In the genomic region with DNA sequence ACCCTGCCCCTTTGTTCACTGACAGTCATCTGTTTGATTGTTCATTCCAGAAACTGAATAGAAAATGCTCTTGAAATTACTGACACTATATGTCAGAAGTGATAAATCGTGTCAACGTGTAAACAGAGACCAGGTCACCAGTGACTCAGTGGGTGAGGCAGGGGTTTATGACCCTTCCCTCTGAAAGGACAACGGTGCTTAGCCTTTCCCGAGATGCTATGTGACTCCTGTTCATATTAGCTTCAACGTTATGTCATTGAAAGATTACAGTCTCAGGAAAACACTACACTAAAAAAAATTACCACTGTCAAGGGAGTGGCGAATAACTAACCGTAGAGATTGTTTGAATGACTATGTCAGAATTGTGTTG, we compare ENCODE assay signal across 19 mouse cellular contexts.
DNase-seq lines count a peak whose midpoint lies in the region; ATAC-seq lines count a peak whose summit lies in the region.
"Had no signal": no experiment of that assay in that cellular context is flagged by ENCODE, and none has a peak within 500 bp of the region (broad histone marks: within the 10 kb centered on the region; RNA-seq: fewer than 3 reads in every experiment).

No protein-coding gene starts in this region.

- H3K9ac ChIP-seq in hindbrain, embryonic 11.5 days (ENCODE audit: low read depth, low read length) = no peak overlapping the region
- no peak overlapping the region for H3K9ac ChIP-seq in hindbrain, embryonic 12.5 days
- H3K9ac ChIP-seq in lung, embryonic 16.5 days (ENCODE audit: low read length) = no peak overlapping the region
- no peak overlapping the region for H3K9ac ChIP-seq in intestine, embryonic 16.5 days (ENCODE audit: low read depth, low read length)
- H3K9ac ChIP-seq in liver, embryonic 12.5 days = no peak overlapping the region
- H3K9ac ChIP-seq: limb, embryonic 12.5 days; liver, embryonic 14.5 days; midbrain, embryonic 13.5 days had no signal

- no peaks in the 10 kb centered on the region for H3K36me3 ChIP-seq in hindbrain, embryonic 11.5 days (ENCODE audit: control insufficient read depth, insufficient read depth, low read length)
- H3K36me3 ChIP-seq in hindbrain, embryonic 12.5 days = no peaks in the 10 kb centered on the region
- H3K36me3 ChIP-seq in lung, embryonic 16.5 days (ENCODE audit: control insufficient read depth, insufficient read depth, low read length) = no peaks in the 10 kb centered on the region
- no peaks in the 10 kb centered on the region for H3K36me3 ChIP-seq in intestine, embryonic 16.5 days (ENCODE audit: control insufficient read depth, insufficient read depth, low read length)
- H3K36me3 ChIP-seq in liver, embryonic 12.5 days = no peaks in the 10 kb centered on the region
- H3K36me3 ChIP-seq: hindbrain, embryonic 10.5 days; limb, embryonic 12.5 days; midbrain, embryonic 13.5 days had no signal

- H3K4me3 ChIP-seq in hindbrain, embryonic 11.5 days (ENCODE audit: low read depth, low read length) = no peak overlapping the region
- no peak overlapping the region for H3K4me3 ChIP-seq in hindbrain, embryonic 12.5 days
- H3K4me3 ChIP-seq in lung, embryonic 16.5 days (ENCODE audit: low read length) = no peak overlapping the region
- no peak overlapping the region for H3K4me3 ChIP-seq in intestine, embryonic 16.5 days (ENCODE audit: low read length)
- no peak overlapping the region for H3K4me3 ChIP-seq in liver, embryonic 12.5 days
- H3K4me3 ChIP-seq: heart, adult 2 months; hindbrain, embryonic 10.5 days; layer of hippocampus, adult 2 months; limb, embryonic 12.5 days; midbrain, embryonic 13.5 days had no signal

- H3K27ac ChIP-seq in hindbrain, embryonic 11.5 days (ENCODE audit: low read depth, low read length) = no peak overlapping the region
- H3K27ac ChIP-seq in hindbrain, embryonic 12.5 days = no peak overlapping the region
- H3K27ac ChIP-seq in lung, embryonic 16.5 days (ENCODE audit: low read length) = peak overlapping the region; percentile 82
- H3K27ac ChIP-seq in intestine, embryonic 16.5 days (ENCODE audit: low read length) = 0 out of 2 replicates have a peak overlapping the region, but pooled peaks have one; percentile 19
- H3K27ac ChIP-seq in liver, embryonic 12.5 days = no peak overlapping the region
- H3K27ac ChIP-seq: heart, adult 2 months; layer of hippocampus, adult 2 months; limb, embryonic 12.5 days; liver, embryonic 14.5 days; midbrain, embryonic 13.5 days had no signal

- peak; percentile 63; the same call in 1 of the 2 replicates for ATAC-seq in hindbrain, embryonic 11.5 days (ENCODE audit: low FRiP score)
- no peak for ATAC-seq in hindbrain, embryonic 12.5 days (ENCODE audit: low FRiP score)
- peak; percentile 27; the same call in 1 of the 2 replicates for ATAC-seq in lung, embryonic 16.5 days (ENCODE audit: low read depth)
- peak; percentile 78 for ATAC-seq in intestine, embryonic 16.5 days
- ATAC-seq in liver, embryonic 12.5 days = no peak
- ATAC-seq in megakaryocyte, adult 5-6 weeks (ENCODE audit: poor library complexity, severe bottlenecking) = no peak
- ATAC-seq: inflammation-experienced regulatory T-cells, adult 6 months; midbrain, embryonic 13.5 days had no signal

- H3K9me3 ChIP-seq in hindbrain, embryonic 11.5 days (ENCODE audit: control insufficient read depth, low read length) = no peaks in the 10 kb centered on the region
- no peaks in the 10 kb centered on the region for H3K9me3 ChIP-seq in hindbrain, embryonic 12.5 days (replicated peaks)
- no peaks in the 10 kb centered on the region for H3K9me3 ChIP-seq in lung, embryonic 16.5 days (ENCODE audit: control insufficient read depth, low read length)
- H3K9me3 ChIP-seq in intestine, embryonic 16.5 days (ENCODE audit: control insufficient read depth, low read length) = no peaks in the 10 kb centered on the region
- H3K9me3 ChIP-seq in liver, embryonic 12.5 days (replicated peaks) = no peaks in the 10 kb centered on the region
- H3K9me3 ChIP-seq: hindbrain, embryonic 10.5 days; limb, embryonic 12.5 days; midbrain, embryonic 13.5 days had no signal

- no peak overlapping the region for H3K4me2 ChIP-seq in hindbrain, embryonic 11.5 days (replicated peaks; ENCODE audit: low read depth, low read length)
- no peak overlapping the region for H3K4me2 ChIP-seq in hindbrain, embryonic 12.5 days (replicated peaks)
- no peak overlapping the region for H3K4me2 ChIP-seq in lung, embryonic 16.5 days (ENCODE audit: low read depth, low read length)
- no peak overlapping the region for H3K4me2 ChIP-seq in intestine, embryonic 16.5 days (ENCODE audit: low read depth, low read length)
- no peak overlapping the region for H3K4me2 ChIP-seq in liver, embryonic 12.5 days
- H3K4me2 ChIP-seq: limb, embryonic 12.5 days; midbrain, embryonic 13.5 days had no signal

- no peaks in the 10 kb centered on the region for H3K27me3 ChIP-seq in hindbrain, embryonic 11.5 days (ENCODE audit: control insufficient read depth, insufficient read depth, low read length)
- H3K27me3 ChIP-seq in hindbrain, embryonic 12.5 days = no peaks in the 10 kb centered on the region
- H3K27me3 ChIP-seq in lung, embryonic 16.5 days (ENCODE audit: control insufficient read depth, insufficient read depth, low read depth, low read length) = no peaks in the 10 kb centered on the region
- H3K27me3 ChIP-seq in intestine, embryonic 16.5 days (replicated peaks; ENCODE audit: control insufficient read depth, insufficient read depth, low read length) = no peaks in the 10 kb centered on the region
- no peaks in the 10 kb centered on the region for H3K27me3 ChIP-seq in liver, embryonic 12.5 days (replicated peaks)
- H3K27me3 ChIP-seq: limb, embryonic 12.5 days; midbrain, embryonic 13.5 days had no signal

- H3K4me1 ChIP-seq in hindbrain, embryonic 11.5 days (replicated peaks; ENCODE audit: control insufficient read depth, insufficient read depth, low read length) = 0 out of 2 replicates have a peak, but pooled peaks cover 2% of the 10 kb centered on the region
- H3K4me1 ChIP-seq in hindbrain, embryonic 12.5 days = peaks cover 8% of the 10 kb centered on the region; the same call in 1 of the 2 replicates
- H3K4me1 ChIP-seq in lung, embryonic 16.5 days (replicated peaks; ENCODE audit: control insufficient read depth, insufficient read depth, low read length) = peaks cover 20% of the 10 kb centered on the region
- peaks cover 21% of the 10 kb centered on the region for H3K4me1 ChIP-seq in intestine, embryonic 16.5 days (ENCODE audit: control insufficient read depth, insufficient read depth, low read length)
- H3K4me1 ChIP-seq in liver, embryonic 12.5 days = no peaks in the 10 kb centered on the region
- H3K4me1 ChIP-seq: midbrain, embryonic 13.5 days had no signal

- DNase-seq in hindbrain, embryonic 11.5 days (ENCODE audit: low spot score) = no peak
- DNase-seq in lung, postnatal 4 days = no peak
- DNase-seq: adrenal gland, postnatal 10 days; cerebellum, adult 11 months; cerebellum, postnatal 25 days; heart, adult 2 months; spleen, adult 18-20 months; thymus, postnatal 25 days had no signal

- WGBS in hindbrain, embryonic 11.5 days = 59% methylated on average over 7 of the region's 7 CpGs
- WGBS in hindbrain, embryonic 12.5 days = 47% methylated on average over 7 of the region's 7 CpGs
- 30% methylated on average over 7 of the region's 7 CpGs for WGBS in lung, embryonic 16.5 days
- WGBS in intestine, embryonic 16.5 days = 34% methylated on average over 7 of the region's 7 CpGs
- WGBS in liver, embryonic 12.5 days (ENCODE audit: insufficient replicate concordance) = 69% methylated on average over 7 of the region's 7 CpGs

Comparison
In these comparisons a context has a peak if more than half of its experiments do, and no peak if none do; other contexts are left out.
1. ATAC-seq: peak in hindbrain, embryonic 11.5 days (single experiment), lung, embryonic 16.5 days (single experiment) and intestine, embryonic 16.5 days (single experiment); none in hindbrain, embryonic 12.5 days (single experiment), liver, embryonic 12.5 days (single experiment) and megakaryocyte, adult 5-6 weeks (single experiment).
2. H3K27ac ChIP-seq: peak in lung, embryonic 16.5 days (single experiment) and intestine, embryonic 16.5 days (single experiment); none in hindbrain, embryonic 11.5 days (single experiment), hindbrain, embryonic 12.5 days (single experiment) and liver, embryonic 12.5 days (single experiment).